Mouse (Mus musculus): ENCODE measurements around the gene Slco4c1.

The Slco4c1 gene

GRCm38 (mm10) chr1:96871528-96872360 lies at the start of gene Slco4c1:
Gene Slco4c1, minus strand, starts transcription at chr1:96872171.
- DNase-seq (ENCODE audit: inconsistent ontology term) = peak; percentile 45

- no peak for DNase-seq (ENCODE audit: inconsistent ontology term)
These were observed 45.4 kb upstream of the Slco4c1 start for GRCm38 (mm10) chr1:96917333-96917732.

GRCm38 (mm10) chr1:96883788-96884187 lies 11.8 kb upstream of the Slco4c1 start:
- no peak for DNase-seq (ENCODE audit: inconsistent ontology term)

- no peak for DNase-seq (ENCODE audit: inconsistent ontology term)
These were observed 6.6 kb upstream of the Slco4c1 start for GRCm38 (mm10) chr1:96878572-96878971.

- DNase-seq (ENCODE audit: inconsistent ontology term) = no peak
These were observed 4.1 kb upstream of the Slco4c1 start for GRCm38 (mm10) chr1:96876076-96876475.

GRCm38 (mm10) chr1:96874636-96875035 lies 2.7 kb upstream of the Slco4c1 start:
- no peak for DNase-seq (ENCODE audit: inconsistent ontology term)

GRCm38 (mm10) chr1:96872361-96872693 lies 356 bp upstream of the Slco4c1 start:
- DNase-seq (ENCODE audit: inconsistent ontology term) = no peak

GRCm38 (mm10) chr1:96870764-96871307 lies 1.1 kb downstream of the Slco4c1 start:
- no peak for DNase-seq (ENCODE audit: inconsistent ontology term)

GRCm38 (mm10) chr1:96868722-96869121 lies 3.2 kb downstream of the Slco4c1 start:
- DNase-seq (ENCODE audit: inconsistent ontology term) = no peak

GRCm38 (mm10) chr1:96866002-96866401 lies 6.0 kb downstream of the Slco4c1 start:
- no peak for DNase-seq (ENCODE audit: inconsistent ontology term)

- no peak for DNase-seq (ENCODE audit: inconsistent ontology term)
These were observed 7.9 kb downstream of the Slco4c1 start for GRCm38 (mm10) chr1:96864120-96864519.

GRCm38 (mm10) chr1:96859995-96860684 lies 11.8 kb downstream of the Slco4c1 start:
- DNase-seq (ENCODE audit: inconsistent ontology term) = no peak

- no peak for DNase-seq (ENCODE audit: inconsistent ontology term)
These were observed 18.4 kb downstream of the Slco4c1 start for GRCm38 (mm10) chr1:96853541-96853940.

- no peak for DNase-seq (ENCODE audit: inconsistent ontology term)
These were observed 22.9 kb downstream of the Slco4c1 start for GRCm38 (mm10) chr1:96849101-96849500.

- DNase-seq (ENCODE audit: inconsistent ontology term) = no peak
These were observed 23.4 kb downstream of the Slco4c1 start for GRCm38 (mm10) chr1:96848606-96849005.

- peak; percentile 9 for DNase-seq (ENCODE audit: inconsistent ontology term)
These were observed 25.2 kb downstream of the Slco4c1 start for GRCm38 (mm10) chr1:96846727-96847126.

- no peak for DNase-seq (ENCODE audit: inconsistent ontology term)
These were observed 66.7 kb downstream of the Slco4c1 start for GRCm38 (mm10) chr1:96805287-96805727.

- peak; percentile 5 for DNase-seq (ENCODE audit: inconsistent ontology term)
These were observed 70.4 kb downstream of the Slco4c1 start for GRCm38 (mm10) chr1:96801595-96801994.

- DNase-seq (ENCODE audit: inconsistent ontology term) = no peak
These were observed 77.3 kb downstream of the Slco4c1 start for GRCm38 (mm10) chr1:96794690-96795089.

GRCm38 (mm10) chr1:96794290-96794689 lies 77.7 kb downstream of the Slco4c1 start:
- DNase-seq (ENCODE audit: inconsistent ontology term) = no peak

- no peak for DNase-seq (ENCODE audit: inconsistent ontology term)
These were observed 82.7 kb downstream of the Slco4c1 start for GRCm38 (mm10) chr1:96789268-96789667.

GRCm38 (mm10) chr1:96774174-96774573 lies 97.8 kb downstream of the Slco4c1 start:
- no peak for DNase-seq (ENCODE audit: inconsistent ontology term)

- no peak for DNase-seq (ENCODE audit: inconsistent ontology term)
These were observed 98.3 kb downstream of the Slco4c1 start for GRCm38 (mm10) chr1:96773712-96774111.
